Mouse (Mus musculus) embryonic fibroblast, embryonic 13.5 days (primary cell): ENCODE measurements around the gene Zfp617.

Experiments used
- CTCF ChIP-seq: IDR thresholded peaks from 2 replicates; pipeline ENCODE4 v1.5.1; 2011; ENCODE audit warnings: mild to moderate bottlenecking, control low read depth, low read length, moderate library complexity, borderline replicate concordance; ENCODE audit not compliant: insufficient read depth
- POLR2A ChIP-seq: IDR thresholded peaks from 2 replicates; pipeline ENCODE4 v1.6.1; 2011; ENCODE audit warnings: low read depth, mild to moderate bottlenecking, control low read depth, low read length, moderate library complexity

- TF ChIP-seq POLR2A (no peak), CTCF (no peak)
Measured at GRCm38 (mm10) chr8:71940293-71941208, 32.1 kb downstream of the Zfp617 start.
